Mouse (Mus musculus) retina, adult 2 months (tissue): Measurements from ENCODE around the gene a.
A peak's percentile ranks its signal among the peaks of the same experiment; 100 is the strongest.
"Not testable (repeated sequence)": the region's sequence is repeated elsewhere in the genome, so short reads cannot be mapped to it uniquely, and the experiment has no call there.

ENCODE experiments used
- DNase-seq: peaks from one replicate; pipeline ENCODE4 v3.0.0-alpha.2; 2012; ENCODE audit warnings: low read depth, low spot score

Gene a

GRCm38 (mm10) chr2:155051622-155052351, 260.6 kb downstream of the a start:
- DNase-seq: no peak

DNA sequence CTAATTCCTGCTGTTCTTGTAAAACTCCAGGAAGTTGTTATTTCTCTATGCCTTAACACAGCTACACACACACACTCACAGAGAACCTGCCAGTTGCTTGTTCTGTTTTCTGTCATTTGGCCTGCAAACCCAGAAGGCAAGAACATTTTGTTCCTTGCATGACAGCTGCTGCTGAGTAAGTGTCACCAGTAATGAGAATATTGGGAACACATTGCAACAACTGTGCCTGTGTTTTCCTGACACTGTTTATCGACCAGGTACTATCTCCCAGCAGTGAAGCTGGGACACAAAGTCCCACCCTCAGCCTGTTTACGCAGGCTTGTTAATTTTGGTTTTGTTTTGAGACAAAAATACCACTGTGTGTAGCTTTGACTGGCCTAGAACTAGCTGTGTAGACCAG, 261.5 kb downstream of the a start:
- DNase-seq: no peak

GRCm38 (mm10) chr2:155053512-155053911, 262.3 kb downstream of the a start:
- not testable (repeated sequence) for DNase-seq

GRCm38 (mm10) chr2:155054672-155055071, 263.5 kb downstream of the a start:
- no peak for DNase-seq

- DNase-seq: no peak
Observed at GRCm38 (mm10) chr2:155056076-155056578, 264.9 kb downstream of the a start.

- no peak for DNase-seq
Observed at GRCm38 (mm10) chr2:155057361-155057760, 266.2 kb downstream of the a start.

DNA sequence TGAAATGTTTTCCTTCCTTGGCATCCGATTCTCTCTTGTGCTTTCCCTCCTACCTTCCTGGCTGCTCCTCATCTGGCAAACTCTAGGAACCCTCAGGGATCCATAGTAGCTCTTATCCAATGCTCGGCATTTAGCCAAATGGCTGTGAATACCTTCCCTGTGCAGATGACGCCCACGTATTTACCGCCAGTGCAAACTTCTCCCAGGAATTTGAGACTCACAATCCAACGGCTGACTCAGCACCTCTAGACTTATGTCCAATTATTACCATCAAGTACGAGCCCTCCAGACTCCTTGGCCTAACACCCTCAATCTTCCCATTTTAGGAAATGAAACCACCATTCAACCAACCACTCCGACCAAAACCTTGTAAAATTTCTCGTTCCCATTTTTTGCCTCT, 279.8 kb downstream of the a start:
- DNase-seq: no peak

DNA sequence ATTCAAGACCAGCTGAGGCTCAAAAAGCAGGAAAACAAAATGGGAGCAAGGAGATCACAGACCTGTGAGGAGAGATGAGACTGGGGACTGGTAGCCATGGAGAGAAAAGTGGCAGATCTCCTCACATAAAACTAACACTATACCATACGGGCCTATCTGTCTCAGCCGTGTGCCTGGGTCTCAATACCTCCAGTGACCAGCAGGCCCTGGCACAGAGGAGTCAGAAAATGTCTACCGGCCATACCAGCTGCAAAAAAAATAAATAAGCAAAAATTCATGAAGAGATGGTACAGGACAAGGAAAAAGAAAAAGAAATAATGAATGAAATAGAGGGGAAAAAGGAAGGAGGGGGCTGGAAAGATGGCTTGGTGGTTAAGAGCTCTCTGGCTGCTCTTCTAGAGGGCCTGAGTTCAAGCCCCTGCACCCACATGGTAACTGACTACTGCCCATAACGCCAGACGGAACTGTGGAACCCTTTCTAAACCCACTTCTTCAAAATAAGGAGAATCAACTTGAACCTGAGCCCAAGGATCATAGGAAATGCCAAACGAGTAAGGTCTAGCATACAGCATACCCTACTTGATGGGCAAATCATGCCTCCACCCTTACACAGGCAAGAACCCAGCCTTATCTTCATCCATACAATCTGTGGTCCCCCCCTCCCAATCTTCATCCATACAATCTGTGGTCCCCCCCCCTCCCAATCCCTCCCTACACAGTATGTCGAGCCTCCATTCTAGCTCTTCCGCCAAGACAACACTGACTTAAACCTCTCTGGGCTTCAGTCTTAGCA, 281.3 kb downstream of the a start:
- DNase-seq: no peak

- DNase-seq: no peak
Observed at GRCm38 (mm10) chr2:155073347-155073746, 282.1 kb downstream of the a start.

DNA sequence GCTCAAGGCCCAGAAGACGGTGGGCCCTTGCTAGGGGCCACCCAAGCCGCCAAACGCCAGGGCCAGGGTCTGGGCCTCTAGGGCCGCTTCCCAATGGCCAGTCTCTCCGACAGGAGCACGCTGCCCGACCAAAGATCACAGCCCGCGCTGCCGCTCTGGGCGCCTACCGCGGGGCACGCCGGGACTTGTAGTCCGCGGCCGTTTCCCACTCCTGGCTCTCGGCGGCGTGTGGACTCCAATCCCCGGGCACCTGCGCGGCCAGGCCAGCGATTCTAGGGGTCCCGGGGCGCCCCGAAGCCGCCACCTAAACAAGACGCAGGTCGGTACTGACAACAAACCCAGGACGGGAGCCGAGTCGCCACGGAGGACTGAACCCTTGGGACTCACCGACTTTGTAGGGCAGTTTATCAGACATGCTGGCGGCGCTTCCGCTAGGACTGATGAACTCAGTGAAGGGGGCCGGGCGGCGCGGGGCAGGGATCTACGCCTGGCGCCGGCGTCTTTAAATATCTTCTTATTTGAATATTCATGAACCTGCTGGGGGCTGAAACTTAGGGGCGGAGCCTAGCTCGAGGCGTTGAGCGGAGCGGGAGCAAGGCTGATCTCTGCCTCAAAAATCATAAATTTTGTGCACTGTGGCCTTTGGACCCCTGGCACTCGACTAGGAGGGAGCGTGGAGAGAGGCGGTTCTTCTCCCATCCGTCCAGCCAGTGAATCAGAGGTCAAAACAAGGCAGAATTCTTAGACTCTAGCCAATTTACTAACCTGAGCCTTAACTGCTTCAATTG, 283.0 kb downstream of the a start, which contains the start of gene Ahcy:
Gene Ahcy, minus strand, starts transcription at position 520 of the 788 bp plus-strand sequence.
- peak; percentile 74 for DNase-seq

DNA sequence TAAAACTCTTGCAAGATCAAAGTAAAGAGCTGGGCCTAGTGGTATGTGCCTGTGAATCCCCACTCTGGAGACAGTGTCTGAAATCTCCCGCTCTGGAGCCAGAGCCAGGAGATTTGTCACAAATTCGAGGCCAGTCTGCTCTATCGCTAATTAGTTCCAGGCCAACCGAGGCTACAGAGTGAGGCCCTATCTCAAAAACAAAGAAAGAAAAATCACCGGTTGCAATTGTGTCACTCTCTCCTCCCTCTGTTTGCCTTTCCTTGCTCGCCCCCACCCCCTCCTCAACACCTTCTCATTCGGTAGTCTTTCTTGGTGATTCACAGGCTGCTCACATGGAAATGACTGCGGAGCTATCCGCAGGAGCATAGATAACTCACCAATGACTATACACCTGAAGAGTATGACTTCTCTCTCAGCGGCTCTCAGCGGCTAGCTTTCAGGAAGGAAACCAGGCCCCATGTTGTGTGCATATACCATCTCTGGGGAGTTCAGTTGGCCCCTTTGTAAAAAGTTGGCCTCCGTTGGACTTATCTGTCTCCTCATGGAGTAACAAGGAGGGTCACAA, 283.6 kb downstream of the a start:
- no peak for DNase-seq

GRCm38 (mm10) chr2:155075649-155076048, 284.4 kb downstream of the a start:
- DNase-seq: no peak

GRCm38 (mm10) chr2:155079500-155080178, 288.4 kb downstream of the a start:
- DNase-seq: no peak

DNA sequence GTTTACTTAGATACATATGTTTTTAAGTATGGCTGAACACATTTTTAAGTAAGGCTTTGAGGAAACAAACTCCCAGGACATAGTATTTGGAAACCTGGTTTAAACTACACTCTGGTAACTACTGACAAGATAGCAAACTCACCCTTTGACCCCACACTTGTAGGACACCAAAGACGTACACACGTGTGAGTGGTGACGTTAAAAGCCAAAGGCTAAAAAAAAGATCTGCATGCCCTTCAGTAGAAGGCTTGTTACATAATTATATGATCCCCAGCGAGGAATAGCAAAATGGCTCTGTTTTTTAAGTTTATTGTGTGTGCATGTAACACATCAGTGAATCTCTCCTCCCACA, 289.0 kb downstream of the a start:
- no peak for DNase-seq

GRCm38 (mm10) chr2:155081056-155081455, 289.9 kb downstream of the a start:
- DNase-seq: no peak

DNA sequence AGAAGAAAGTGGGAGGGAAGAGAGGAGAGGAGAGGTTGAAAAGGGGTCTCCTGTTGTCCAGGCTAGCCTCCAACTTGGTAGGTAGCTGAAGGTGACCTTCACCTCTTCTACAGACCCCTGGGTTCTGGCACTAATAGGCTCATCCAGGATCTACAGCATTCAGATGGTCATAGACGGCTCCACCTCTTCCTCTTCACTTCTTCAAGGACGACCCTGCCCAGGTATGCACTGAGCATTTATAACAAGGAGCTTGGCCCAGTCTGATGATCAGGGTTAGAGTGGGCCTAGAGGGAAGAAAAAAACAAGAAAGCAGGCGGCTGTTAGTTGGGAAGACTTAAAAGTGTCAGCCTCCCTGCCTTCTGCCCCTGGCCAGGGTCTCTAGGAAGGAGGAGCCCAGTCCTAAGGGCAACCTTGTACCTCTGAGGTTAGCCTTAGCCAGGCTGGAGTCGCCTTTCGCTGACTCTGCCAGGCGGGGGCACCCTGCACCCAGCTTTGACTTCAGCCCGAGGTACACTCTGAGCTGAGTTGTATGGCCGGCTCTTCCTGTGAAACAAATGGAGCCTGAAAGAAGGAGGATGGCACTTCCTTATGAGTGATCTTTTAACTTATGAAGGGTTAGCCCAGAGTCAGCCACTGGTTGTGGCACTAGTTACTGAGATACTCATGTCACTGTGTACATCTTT, 291.1 kb downstream of the a start:
- DNase-seq: peak; percentile 43

DNA sequence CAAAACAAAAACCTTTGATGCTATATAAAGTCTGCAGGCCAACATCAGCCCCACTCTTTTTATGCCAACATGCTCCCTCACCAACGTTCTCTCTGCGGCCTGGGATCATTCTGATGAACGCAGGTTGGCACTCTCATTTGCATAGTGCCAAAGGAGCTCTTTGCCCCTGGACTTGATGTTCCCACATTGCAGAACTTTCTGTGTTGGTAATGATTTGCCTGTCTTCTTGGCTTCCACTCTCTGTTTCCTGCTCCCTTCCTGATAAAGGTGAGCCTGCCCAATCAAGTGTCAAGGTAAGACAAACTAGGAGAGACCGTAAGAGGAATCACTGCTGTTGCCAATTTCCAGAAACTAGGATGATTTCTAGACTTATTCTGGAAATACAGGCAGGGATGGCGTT, 293.3 kb downstream of the a start:
- no peak for DNase-seq

- no peak for DNase-seq
Observed at GRCm38 (mm10) chr2:155086328-155086727, 295.1 kb downstream of the a start.

DNA sequence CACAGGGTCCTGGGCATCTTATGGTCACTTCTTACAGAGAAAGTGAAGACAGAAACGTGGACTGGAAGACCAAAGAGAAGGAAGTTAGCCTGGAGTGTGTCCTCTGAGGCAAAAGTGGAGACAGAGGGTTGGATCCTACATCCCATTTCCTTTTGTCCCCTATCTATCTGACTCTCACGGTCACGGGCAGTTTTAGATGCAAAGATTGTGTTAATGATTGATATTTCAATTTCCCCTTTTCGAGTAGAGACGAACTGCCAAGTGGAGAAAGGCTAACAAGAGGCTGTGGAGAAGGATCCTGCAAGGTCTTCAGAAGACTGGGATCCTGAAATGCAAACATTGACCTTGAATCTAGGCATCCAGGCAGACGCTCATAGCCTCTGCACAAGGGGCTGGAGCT, 297.1 kb downstream of the a start:
- no peak for DNase-seq

- DNase-seq: no peak
Observed at GRCm38 (mm10) chr2:155090909-155091742, 299.9 kb downstream of the a start.
